Mouse (Mus musculus): ENCODE data around the gene Nlrp4f. TPM values are rescaled to one million over a fixed set of nuclear protein-coding genes. Genes with fewer than 3 reads are reported as not detected.

Gene Nlrp4f
- polyA plus RNA-seq, 1 experiment from 2014 or later = 0.18 TPM

DNA sequence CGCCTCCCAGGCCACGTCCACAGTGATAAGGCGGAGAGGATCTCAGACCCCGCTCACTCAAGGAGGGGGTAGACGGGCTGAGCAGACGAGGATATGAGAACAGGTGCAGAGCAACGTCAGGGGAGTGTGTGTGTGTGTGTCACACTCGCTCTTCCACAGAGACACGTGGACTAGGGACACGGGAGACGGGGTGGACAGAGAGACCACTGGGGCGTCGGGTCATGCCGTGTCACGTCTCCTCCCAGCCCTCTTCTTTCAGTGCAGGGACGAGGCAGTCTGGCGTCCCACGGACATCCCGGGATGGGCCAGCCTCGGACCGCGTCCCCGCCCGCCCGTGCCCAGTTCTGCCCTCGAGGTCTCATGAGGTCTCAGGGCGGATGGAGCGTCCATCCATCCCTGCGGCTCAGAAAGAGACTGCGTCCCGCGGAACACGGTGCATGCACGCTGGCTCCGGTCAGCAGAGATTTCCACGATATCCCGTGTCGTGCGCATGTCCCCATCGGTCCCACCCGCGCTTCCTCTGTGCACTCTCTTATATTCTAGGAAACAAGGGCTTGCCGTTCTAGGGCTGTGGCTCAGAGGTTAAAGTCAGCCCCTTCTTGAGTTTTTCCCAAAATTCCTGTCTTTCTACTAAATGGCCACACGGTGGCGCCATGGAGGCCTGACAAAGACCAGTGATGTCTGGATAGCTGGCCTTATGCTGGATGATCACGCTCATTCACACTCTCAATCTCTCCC, 29.9 kb downstream of the Nlrp4f start:
- Histone ChIP-seq H3K27me3 (no peaks in the 10 kb centered on the region), H3K9me3 (no peaks in the 10 kb centered on the region), H3K4me1 (no peaks in the 10 kb centered on the region), H3K4me3 (peak overlapping the region; percentile 37), H3K36me3 (no peaks in the 10 kb centered on the region), H3K27ac (replicated peaks) (no peak overlapping the region), H3K4me2 (replicated peaks) (peak overlapping the region; percentile 49), H3K9ac (replicated peaks) (peak overlapping the region; percentile 43; the same call in 1 of the 2 replicates)
- 24% methylated on average over 46 of the region's 46 CpGs for WGBS
- peak; percentile 55; the same call in 1 of the 2 replicates for ATAC-seq (replicated peaks)

GRCm38 (mm10) chr13:65174102-65174501, 31.7 kb downstream of the Nlrp4f start:
- Histone ChIP-seq H3K27me3 (no peaks in the 10 kb centered on the region), H3K4me2 (replicated peaks) (no peak overlapping the region), H3K9ac (replicated peaks) (no peak overlapping the region), H3K4me3 (no peak overlapping the region), H3K9me3 (no peaks in the 10 kb centered on the region), H3K36me3 (no peaks in the 10 kb centered on the region), H3K27ac (replicated peaks) (no peak overlapping the region), H3K4me1 (no peaks in the 10 kb centered on the region)
- ATAC-seq (replicated peaks) = no peak
- WGBS = 81% methylated on average over 3 of the region's 3 CpGs

DNA sequence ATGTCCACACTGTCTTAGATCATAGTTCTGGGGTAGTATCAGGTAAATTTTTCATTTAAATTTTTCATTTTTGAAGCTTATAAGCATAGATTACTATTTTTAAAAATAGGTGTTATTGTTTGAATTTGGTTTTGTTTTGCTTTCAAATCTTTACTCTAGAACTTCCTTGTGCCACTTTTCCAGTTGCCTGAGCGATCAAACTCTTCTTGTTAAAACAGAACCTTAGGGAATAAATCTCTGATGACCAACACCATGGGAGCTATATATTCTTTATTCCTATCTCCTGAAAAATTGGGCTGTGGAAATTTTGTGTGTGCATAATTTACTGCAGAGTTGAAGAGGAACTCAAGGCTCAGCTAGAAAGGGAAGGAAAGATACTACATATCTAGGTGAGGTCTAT, 55.8 kb downstream of the Nlrp4f start, which contains the start of gene Olfr466:
Olfr466 (plus strand) TSS at position 301 of the 400 bp plus-strand sequence.
- H3K27me3 ChIP-seq = no peaks in the 10 kb centered on the region
- H3K4me3 ChIP-seq = no peak within 1 kb of the TSS
- H3K4me2 ChIP-seq (replicated peaks) = no peak within 1 kb of the TSS
- no peak within 1 kb of the TSS for H3K9ac ChIP-seq (replicated peaks)
- H3K4me1 ChIP-seq = no peaks in the 10 kb centered on the region
- no peaks in the 10 kb centered on the region for H3K9me3 ChIP-seq
- ATAC-seq (replicated peaks) = no peak
- no peak within 1 kb of the TSS for H3K27ac ChIP-seq (replicated peaks)
- 83% methylated on average over 1 of the region's 1 CpGs for WGBS
- no peaks in the 10 kb centered on the region for H3K36me3 ChIP-seq

GRCm38 (mm10) chr13:65137789-65138188, 68.0 kb downstream of the Nlrp4f start, which contains the start of gene Olfr465-ps1:
Gene Olfr465-ps1, plus strand, starts transcription at chr13:65138089.
- H3K36me3 ChIP-seq = no peaks in the 10 kb centered on the region
- H3K9me3 ChIP-seq = no peaks in the 10 kb centered on the region
- ATAC-seq (replicated peaks) = no peak
- WGBS = 89% methylated on average over 4 of the region's 4 CpGs
- H3K27ac ChIP-seq (replicated peaks) = no peak within 1 kb of the TSS
- H3K4me2 ChIP-seq (replicated peaks) = no peak within 1 kb of the TSS
- H3K4me3 ChIP-seq = no peak within 1 kb of the TSS
- no peaks in the 10 kb centered on the region for H3K27me3 ChIP-seq
- H3K9ac ChIP-seq (replicated peaks) = no peak within 1 kb of the TSS
- H3K4me1 ChIP-seq = no peaks in the 10 kb centered on the region

Other genes starting within 250 kb of the Nlrp4f start
- not detected in 2 replicates for gene Spata31d1c, start 172.9 kb downstream of the Nlrp4f start, polyA plus RNA-seq (2015; fragmentation: Nextera tagmentation; extraction: Ambion mirVana)
- not detected in 2 replicates for gene Prss47, start 153.2 kb downstream of the Nlrp4f start, polyA plus RNA-seq (2015; fragmentation: Nextera tagmentation; extraction: Ambion mirVana)
- 34.8 and 36.3 TPM in 2 replicates for gene Mfsd14b, start 93.0 kb downstream of the Nlrp4f start, polyA plus RNA-seq (2015; fragmentation: Nextera tagmentation; extraction: Ambion mirVana)
- gene Olfr465-ps1, start 67.9 kb downstream of the Nlrp4f start, polyA plus RNA-seq (2015; fragmentation: Nextera tagmentation; extraction: Ambion mirVana) = not detected in 2 replicates
- not detected in 2 replicates for gene Olfr466, start 55.7 kb downstream of the Nlrp4f start, polyA plus RNA-seq (2015; fragmentation: Nextera tagmentation; extraction: Ambion mirVana)
- gene Gm10775, start 53.6 kb upstream of the Nlrp4f start, polyA plus RNA-seq (2015; fragmentation: Nextera tagmentation; extraction: Ambion mirVana) = not detected in 2 replicates
- gene Zfp369, start 72.8 kb upstream of the Nlrp4f start, polyA plus RNA-seq (2015; fragmentation: Nextera tagmentation; extraction: Ambion mirVana) = 20.4 and 21.0 TPM in 2 replicates